Mouse (Mus musculus) layer of hippocampus, adult 18-20 months (tissue): ENCODE data around the gene Nr4a3. TPM values are rescaled to one million over a fixed set of nuclear protein-coding genes. Genes with fewer than 3 reads are reported as not detected.

ENCODE experiments used
- DNase-seq, 2 experiments: peaks; one replicate each; pipeline ENCODE4 v3.0.0; 2022; ENCODE audit warnings: low spot score in 2 of 2
- long read RNA-seq: library from polyadenylated mRNA; stranded (forward); transcript quantifications from one replicate; pipeline ENCODE4 v2.0.0, GENCODE M21; 2021
- total RNA-seq, 2 experiments: library from RNA; stranded (reverse); gene quantifications; 2 replicates each; pipeline ENCODE4 v1.2.3; 2021

Gene Nr4a3
- total RNA-seq, result 10 to 100 TPM; 61.0 to 87.4 TPM
- long read RNA-seq, partial matches to known transcripts, result 9 of 10 reads
- long read RNA-seq, other reads (novel, unspliced or antisense), result 1 of 10 reads

DNA sequence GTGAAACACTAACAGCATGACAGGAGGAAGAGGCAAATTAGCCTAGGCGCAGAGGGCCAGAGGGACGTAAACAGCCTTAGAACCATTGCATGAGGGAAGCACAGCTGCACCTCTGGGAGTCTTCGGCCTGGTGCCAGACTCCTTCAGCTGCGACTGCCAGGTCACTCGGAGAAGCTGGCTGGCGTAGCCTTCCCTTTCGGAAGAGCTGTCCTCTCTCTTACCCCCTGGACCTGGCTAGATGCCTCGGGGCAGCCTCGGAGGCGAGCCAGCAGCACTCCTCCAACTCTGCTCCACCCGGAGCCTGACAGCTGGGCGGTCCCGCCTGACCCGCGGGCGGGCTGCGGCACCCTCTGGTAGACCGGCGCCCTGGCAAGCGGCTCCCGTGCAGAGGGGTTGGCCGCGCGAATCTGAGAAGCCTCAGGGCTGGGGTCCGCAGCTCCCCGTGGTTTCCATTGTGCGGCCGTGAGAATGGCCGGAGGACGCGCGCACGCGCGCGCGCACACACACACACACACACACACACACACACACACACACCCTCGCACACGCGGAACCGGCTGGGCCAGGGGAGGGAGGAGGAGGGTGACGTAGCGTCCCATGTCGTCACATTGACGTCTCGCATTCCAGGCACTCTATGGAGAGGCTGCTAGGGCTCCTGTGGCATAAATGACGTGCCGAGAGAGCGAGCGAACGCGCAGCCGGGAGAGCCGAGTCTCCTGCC is at the start of gene Nr4a3:
TSS of gene Nr4a3 (plus strand) at position 663 of the 721 bp plus-strand sequence.
- peak; percentile 88 to 92 for DNase-seq

DNA sequence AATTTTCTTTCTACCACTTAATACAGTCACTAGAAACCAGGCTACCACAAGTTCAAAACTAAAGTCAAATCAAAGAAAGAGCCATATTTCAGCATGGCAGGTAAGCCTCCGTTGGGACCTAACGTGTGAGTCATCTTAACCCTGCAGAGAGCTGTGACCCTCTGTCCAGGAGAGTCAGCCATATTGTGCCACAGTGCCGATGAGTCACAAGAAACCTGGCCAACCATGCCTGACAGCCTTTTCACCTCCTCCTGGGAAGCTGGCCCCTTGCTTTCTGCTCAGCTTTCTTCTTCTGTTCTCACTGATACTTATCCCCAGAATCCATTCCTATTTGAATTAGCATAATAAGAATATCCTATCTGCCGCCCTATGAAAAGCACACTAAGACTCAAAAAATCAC is 42.0 kb upstream of the Nr4a3 start:
- no peak for DNase-seq

DNA sequence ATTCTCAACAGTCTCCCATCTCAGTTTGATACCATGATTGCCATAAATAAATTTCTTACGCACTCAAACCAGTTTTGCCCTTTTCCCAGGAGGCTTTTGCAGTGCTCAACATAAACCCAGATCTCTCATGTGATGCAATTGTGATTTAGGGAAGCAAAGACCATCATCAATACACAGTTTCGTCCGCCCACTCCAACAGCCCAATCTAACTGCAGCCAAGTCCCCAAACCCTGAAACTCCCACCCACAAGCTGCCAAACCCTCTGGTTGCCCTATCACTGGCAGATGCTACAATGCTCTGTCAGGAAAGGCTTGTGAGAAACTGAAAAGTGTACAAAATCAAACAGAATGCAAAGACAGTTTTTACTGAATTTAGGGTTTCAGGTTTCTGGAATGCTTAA is 41.5 kb upstream of the Nr4a3 start:
- DNase-seq, result peak; percentile 91 to 96

DNA sequence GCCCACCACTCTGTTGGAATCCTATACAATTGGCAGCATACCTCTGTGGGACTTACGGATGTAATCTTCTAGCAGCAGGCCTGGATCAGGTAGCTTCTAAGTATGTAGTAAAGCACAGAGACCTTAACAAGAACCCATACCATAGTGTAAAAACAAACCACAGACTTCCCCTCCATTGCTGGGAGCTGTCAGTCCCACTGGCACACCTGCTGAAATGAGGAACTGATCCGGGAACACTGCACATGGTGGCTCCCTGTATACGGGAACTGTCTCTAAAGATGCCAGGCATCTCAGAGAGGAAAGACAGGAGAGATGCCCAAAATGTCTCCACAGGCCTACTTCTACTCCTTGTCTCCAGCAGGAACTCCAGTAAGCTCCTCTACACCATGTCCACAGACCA is 38.6 kb upstream of the Nr4a3 start:
- DNase-seq, result no peak

DNA sequence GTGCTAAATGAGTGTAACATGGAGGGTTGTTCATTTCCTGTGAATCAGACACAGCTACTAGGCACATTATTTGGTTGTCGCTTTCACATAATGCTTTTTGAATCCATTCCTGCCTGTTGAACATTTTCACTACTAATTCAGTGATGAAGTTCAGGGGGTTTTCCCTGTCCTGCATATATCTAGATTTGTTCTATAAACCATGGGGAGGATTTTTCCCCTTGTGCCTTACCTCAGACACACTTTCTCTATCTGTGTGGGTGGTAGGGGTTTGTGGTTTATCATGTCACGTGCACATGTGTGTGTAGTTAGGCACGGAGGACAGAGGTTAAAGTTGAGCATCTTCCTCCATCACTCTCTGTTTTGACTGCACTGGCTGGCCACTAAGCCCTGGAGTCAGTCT is 32.7 kb upstream of the Nr4a3 start:
- no peak for DNase-seq

DNA sequence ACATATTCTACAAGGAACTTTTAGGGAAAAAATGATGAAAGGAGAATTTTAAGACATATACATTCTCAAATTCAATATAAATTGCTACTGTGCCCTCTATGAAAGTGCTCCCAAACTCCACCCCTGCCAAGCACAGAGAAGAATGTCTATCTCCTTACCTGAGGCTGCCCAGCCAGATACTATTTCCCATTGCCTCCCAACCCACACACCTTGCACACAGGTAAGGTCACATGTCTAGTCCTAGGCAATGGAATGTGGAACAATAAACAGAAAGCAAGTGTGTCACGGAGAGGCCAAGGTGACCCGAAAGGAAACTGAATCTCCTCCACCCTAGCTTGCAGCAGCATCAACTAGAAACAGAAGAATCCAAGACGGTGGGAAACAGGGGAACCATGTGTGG is 22.0 kb upstream of the Nr4a3 start:
- DNase-seq, result no peak

DNA sequence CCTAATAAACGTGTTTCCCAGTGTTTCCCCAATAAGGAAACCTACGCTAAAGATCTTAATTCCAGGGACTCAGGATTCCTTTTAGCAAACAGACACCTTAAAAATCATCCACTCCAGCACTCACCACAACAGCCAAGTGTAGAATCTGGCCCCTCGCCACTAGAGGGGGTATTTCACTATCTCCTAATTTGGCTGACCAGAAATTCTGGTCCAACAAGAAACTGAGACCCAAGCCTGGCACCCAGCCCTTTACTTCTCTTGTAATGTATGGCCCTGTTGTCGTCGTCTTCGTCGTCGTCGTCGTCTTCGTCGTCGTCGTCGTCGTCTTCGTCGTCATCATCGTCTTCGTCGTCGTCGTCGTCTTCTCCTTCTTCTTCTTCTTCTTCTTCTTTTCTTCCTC is 15.3 kb upstream of the Nr4a3 start:
- no peak for DNase-seq

DNA sequence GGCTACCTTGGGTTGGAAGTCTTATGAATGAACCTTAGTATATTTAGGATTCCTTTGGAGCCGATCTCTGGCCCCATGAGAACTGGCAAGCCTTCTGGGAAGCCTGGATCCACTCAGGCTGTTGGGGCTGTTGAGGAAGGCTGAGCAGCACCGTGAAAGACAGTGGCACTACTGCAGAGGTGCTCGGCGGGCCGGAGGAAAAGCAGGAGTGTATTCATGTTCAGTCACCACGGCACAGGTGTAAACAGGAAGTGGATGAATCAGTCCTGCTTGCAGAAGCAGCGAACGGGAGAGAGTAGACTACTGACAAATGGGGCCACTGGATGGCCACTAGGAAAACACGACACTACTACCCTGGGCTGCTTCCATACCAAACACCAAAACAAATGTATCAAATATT is 10.7 kb upstream of the Nr4a3 start:
- no peak for DNase-seq

DNA sequence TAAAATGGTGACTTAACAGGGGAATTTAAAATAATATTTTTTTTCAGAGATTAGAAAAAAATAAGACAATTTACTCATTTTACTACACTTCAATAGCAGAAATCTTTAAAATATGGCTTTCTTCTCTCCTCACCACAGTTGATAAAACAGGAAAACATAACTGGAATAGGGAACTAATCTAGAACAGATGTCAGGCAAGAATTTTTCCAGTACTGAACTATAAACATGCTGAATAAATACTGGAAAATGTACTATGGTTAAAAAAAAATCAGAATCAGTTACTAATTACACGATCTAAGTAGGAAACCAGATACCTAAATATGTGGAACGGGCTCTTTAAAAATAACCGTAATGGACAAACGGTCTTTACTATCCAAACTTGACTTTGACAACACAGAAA is 7.3 kb upstream of the Nr4a3 start:
- DNase-seq, result no peak

DNA sequence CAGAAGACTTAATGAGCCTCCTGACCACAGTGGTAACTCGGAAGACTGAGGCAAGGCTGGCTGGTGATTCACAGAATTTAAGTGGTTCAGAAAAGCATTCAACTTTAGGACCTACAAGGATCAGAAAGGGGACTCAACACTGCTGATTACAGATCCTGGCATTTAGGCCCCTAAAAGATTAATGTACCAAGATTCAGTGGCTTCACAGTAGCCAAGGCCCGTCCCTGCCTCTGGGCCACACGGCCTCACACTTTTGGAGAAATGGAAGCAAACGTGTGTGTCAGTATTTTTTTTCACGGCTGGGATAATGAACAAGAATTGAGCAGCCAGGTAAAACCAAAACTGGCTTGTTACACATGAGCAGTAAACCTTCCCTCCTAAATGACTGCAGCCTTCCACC is 6.1 kb upstream of the Nr4a3 start:
- DNase-seq, result no peak

DNA sequence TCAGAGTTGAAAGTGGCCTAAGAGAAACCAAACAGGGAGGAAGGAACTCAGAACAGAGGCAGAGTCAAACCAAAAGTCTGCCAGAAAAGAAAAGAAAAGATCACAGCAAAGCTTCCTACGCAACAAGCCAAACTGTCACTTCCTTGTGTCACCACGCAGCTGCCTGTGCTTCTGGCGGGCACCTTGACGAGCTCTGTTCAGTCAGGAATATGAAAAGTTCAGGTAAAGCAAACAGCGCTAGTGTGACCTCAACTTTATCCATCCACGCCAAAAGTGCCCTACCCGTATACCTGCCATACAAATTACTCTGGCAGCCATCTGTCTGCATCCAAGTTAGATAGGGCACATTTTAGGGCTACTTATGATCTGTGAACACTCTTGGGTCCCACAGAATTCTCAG is 5.2 kb upstream of the Nr4a3 start:
- peak in 1 of 2 experiments; percentile 11 for DNase-seq

DNA sequence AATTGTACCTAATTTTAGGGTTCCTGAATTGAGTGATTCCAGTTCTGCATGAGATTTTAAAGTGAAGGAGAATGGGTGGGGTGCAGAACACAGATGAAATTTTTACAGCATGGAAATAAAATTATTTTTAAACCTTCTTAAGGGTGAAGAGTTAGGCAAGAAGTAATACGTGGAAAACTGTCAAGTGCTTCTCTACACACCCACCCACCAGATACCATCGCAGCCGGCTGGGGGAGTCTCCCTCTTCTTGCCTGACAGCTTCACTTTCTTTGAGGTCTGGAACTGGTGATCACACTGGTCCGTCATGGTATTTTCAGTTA is 2.5 kb upstream of the Nr4a3 start:
- DNase-seq, result no peak

DNA sequence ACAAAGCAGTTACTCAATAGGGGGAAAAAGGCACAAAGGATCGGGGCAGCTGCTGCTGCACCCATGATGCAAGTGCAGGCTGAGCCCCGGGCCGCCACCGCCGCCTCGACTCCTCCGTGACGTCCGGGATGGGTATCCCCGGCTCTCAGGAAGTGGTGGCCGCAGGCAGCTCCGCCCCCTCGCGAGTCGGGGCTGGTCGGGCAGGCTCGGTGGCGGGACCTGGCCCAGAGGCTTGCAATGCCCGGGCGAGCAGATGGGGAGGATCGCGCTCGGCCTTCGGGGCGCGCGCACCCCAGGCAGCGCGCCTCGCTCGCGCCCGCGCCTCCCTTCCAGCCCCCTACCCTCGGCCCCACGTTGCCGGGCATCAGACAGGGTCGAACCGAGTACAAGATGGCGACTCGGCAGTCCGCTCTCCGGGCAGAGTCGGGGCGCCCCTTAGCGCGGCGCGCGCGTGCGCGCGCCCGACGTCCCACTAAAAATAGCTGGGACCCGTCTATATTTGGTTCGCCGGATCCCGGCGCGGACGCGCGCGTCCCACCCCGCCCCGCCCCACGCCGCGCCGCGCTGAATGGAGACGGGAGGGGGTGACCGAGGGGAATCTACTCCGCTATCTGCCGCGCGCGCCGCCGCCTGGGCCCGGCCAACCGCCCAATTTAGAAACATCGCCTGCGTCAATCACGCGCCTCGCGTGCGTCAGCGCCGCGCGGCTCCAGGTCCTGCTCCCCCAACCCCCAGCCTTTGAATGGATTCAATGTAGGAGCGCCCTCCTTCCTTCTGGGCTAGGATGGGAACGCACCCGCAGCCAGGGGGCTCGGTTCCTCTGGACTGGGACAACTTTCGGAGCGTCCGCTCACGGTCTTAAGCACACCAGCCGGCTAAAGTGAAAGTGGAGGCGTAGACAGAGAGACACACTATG is 1.9 kb upstream of the Nr4a3 start:
- DNase-seq, result peak; percentile 94 to 98

DNA sequence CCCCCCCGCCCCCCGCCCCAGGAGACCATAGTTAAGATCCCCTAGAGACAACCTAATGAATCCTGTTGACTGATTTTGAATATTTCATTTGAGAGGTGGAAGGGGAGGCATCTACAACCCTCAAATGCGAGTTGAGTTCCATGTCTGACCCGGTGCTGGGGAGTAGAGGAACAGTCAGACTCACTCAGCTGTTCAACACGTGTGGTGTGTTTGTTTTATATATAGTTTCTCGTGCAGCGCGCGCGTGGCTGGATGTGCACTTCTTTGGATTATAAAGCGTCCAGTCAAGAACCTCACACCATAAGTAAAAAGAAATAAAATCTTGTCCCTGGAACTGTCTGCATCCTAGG is 837 bp upstream of the Nr4a3 start:
- no peak for DNase-seq

DNA sequence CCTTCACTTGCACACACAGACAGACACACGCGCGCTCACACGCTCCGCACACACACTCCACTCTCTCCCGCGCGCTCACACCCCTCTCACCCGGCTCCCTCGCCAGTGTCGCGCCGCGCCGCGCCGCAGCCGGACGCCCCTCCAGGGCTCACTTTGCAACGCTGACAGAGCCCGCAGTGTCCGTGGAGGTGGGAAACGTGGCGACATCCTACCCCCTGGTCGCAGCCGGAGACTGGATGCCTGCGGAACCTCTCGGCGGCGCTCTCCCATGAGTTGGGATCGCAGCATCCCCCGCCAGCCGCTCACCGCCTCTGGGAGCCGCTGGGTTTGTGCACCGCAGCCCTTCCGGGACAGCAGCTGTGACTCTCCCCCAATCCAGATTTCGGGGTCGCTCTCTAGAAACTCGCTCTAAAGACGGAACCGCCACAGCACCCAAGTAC is 348 bp downstream of the Nr4a3 start:
- DNase-seq, result no peak

DNA sequence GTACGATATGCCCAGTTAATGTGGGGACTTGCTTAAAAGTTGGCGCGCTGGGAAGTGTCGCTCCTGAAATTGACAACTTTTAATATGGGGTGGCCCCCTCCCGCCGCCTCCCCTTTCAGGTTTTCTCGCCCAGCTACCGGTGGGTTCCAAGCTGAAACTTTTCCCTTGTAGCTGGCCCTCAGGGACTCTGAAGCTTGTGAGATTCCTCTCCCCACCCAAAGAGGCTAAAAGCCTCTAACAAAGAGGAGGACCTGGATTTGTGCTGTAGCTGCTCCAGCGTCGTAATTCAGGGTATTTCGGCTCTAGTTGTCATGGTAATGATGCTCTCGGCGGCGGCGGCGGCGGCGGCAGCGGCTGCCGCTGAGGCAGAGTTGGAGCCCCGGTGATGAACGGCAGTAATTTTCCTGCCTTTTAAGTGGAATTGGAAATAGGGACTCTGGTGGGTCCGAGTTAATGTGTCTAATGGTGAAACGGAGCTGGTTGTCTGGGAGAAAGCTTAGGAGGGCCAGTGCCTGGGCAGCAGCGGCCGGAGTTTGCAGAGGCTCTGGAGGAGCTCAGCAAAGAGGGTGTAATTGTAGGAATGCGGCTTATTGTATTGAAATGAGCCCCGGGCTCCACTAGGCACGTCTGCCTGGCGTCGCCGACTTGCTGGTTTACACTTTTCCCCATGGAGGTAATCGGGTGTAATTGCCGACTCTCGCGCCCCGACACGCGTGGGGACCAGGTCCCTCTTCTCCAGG is 938 bp downstream of the Nr4a3 start:
- DNase-seq, result peak in 1 of 2 experiments; percentile 68

DNA sequence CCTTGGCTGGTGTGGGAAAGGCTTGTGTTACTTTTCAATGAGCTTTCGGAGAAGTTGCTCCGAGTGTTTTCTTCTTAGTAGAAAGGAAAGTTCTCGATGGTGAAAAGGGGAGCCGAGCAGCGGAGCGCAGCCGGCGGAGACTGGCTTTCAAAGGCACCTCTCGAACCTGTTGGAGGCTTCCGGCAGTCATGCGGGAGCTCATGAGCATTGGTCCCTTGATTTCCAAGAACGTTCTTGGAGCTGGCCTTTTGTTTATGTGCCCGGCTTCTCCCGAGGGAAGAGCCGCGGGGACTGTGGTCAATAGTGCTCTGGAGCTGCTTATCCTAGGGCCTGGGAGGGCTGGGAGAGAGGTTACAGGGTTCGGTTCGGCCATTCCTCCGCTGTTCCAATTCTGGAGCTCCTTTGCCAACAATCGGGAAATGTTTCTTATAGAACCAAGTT is 1.5 kb downstream of the Nr4a3 start:
- no peak for DNase-seq

DNA sequence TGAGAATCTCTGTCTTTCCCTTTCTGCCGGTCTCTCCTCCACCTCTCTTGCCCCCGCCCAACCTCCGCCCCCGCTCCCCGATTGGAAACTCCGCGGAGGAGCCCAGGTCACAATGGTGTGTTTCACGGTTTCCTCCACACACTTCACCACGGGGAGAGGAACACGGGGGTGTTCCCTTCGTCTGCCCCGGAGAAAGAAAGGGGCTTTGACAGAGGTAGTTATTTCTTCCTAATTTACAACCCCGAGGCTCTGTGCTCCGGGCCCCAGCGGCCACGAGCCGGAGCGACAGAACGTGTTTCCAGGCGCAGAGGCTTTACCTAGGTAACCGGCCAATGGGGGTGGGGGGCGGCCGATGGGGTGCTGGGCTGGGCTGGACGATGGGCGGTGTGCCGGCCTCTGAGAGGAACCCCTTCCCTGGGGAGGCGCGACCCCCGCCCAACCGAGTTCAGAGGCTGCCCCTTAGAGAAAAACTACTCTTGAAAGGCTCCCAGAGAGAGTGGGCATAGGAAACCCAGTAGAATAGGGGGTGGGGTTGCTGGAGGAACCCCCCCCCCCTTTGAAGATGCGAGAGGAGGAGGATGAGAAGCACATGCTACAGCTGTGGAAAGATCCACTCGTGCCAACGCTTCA is 2.3 kb downstream of the Nr4a3 start:
- DNase-seq, result no peak

DNA sequence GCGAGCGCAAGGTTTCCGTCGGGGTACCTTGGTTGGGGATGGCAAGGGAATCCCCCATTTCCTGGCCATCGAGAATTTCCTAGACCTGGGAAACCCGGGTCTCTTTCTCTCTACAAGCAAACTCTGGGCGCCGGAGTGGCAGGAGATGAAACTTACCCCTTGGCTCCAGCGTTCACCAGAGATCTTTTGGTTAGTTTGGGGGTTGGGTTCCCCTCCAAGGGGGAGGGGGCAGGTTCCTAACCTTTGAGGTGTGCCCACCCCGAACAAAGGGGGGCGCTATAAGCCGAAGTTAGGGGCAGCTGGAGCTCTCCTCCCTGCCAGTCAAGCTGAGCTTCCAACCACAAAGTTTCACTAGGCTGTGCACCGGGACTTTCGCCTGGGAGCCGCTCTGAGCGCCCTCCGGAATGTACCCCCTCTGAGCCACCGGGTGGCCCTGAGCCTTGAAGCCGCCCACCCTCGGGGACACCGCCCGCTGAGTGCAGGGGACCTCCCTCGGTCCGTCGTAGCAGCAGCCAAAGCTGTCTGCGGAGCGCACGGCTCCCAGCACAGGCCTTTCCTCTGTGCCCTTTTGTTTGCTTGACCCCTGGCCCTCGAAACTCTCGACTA is 2.9 kb downstream of the Nr4a3 start:
- peak; percentile 54 to 68 for DNase-seq

DNA sequence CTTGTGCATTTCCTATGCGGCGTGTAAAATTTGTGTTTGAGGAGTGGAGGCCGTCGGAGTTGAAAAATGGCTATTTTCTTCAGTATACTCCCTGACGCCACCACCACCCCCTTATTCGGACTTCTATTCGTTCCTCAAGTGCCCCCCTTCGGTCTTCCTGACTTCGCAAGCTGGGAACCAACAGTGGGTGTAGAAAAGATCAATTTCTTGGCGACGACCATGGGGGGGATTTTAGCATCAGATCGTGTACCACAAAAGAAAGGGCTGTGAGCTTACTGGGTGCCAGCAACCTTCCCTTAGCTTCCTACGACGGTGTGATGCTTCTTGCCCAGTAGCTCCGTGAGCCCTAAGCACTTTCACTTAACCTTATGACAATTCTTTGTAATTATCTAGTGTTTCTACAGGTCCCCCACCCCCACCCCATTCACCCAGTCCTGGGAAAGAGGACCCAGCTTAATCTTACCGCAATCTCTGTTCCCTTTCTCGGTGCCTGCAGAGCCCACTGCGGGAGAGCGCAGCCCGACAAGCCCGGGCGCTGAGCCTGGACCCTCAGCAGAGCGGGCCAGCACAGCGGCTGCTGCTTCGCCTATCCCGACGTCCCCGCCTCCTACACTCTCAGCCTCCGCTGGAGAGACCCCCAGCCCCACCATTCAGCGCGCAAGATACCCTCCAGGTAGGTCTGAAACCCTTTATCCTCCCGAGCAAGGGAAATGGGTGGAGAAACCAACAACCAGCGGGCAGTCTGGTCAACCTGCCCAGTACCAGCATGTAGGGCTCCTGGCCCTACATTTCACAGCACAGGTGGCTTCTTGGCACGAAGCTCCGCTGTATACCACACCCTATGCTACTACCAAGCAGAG is 3.7 kb downstream of the Nr4a3 start:
- no peak for DNase-seq
